Mouse (Mus musculus) liver, embryonic 14.5 days (tissue): ENCODE data around the gene Zfp804a.

Experiments used
- CTCF ChIP-seq: IDR thresholded peaks from 2 replicates; pipeline ENCODE4 v1.5.1; 2016; ENCODE audit warnings: antibody characterized with exemption, low read depth, control low read depth
- EP300 ChIP-seq: IDR thresholded peaks from 2 replicates; pipeline ENCODE4 v1.6.1; 2016; ENCODE audit warnings: antibody characterized with exemption, low read depth

- TF ChIP-seq CTCF: no peak
- no peak for TF ChIP-seq EP300
These were observed 125.7 kb downstream of the Zfp804a start for GRCm38 (mm10) chr2:82178693-82179092.
